Mouse (Mus musculus): ENCODE data around the gene Hspb9. TPM values are rescaled to one million over a fixed set of nuclear protein-coding genes. Genes with fewer than 3 reads are reported as not detected.
A peak's percentile ranks its signal among the peaks of the same experiment; 100 is the strongest.

Gene Hspb9
- 0.46 and 0.97 TPM in 2 replicates for polyA plus RNA-seq (2014; fragmentation: Nextera tagmentation; extraction: Ambion mirVana)

- no peak for TF ChIP-seq CTCF (IDR thresholded peaks at IDR 0.05; ENCODE audit: low read depth)
- Histone ChIP-seq H3K4me2 (peak within 1 kb of the TSS; percentile 80), H3K4me1 (ENCODE audit: insufficient read depth) (peaks cover 19% of the 10 kb centered on the region), H3K27me3 (ENCODE audit: insufficient read depth, low read length) (no peaks in the 10 kb centered on the region), H3K36me3 (ENCODE audit: insufficient read depth) (peaks cover 53% of the 10 kb centered on the region), H3K4me3 (ENCODE audit: low read depth, low read length) (peak within 1 kb of the TSS; percentile 96), H3K9me3 (ENCODE audit: low read depth, low read length) (no peaks in the 10 kb centered on the region), H3K9ac (peak within 1 kb of the TSS; percentile 46), H3K27ac (ENCODE audit: low read depth) (peak within 1 kb of the TSS; percentile 81)
- DNase-seq (peak; percentile 84), ATAC-seq (ENCODE audit: insufficient read depth) (peak; percentile 23; the same call in 1 of the 2 replicates)
- WGBS = 5% methylated on average over 38 of the region's 38 CpGs
Measured at GRCm38 (mm10) chr11:100713735-100714533, at the start of gene Hspb9. Gene Hspb9 (plus strand): TSS chr11:100713850.

GRCm38 (mm10) chr11:100671049-100671448 is 42.6 kb upstream of the Hspb9 start:
- H3K9me3 ChIP-seq (ENCODE audit: low read depth, low read length) = no peaks in the 10 kb centered on the region
- H3K36me3 ChIP-seq (ENCODE audit: insufficient read depth) = no peaks in the 10 kb centered on the region
- no peak overlapping the region for H3K4me2 ChIP-seq
- H3K9ac ChIP-seq = no peak overlapping the region
- DNase-seq = no peak
- TF ChIP-seq CTCF (IDR thresholded peaks at IDR 0.05; ENCODE audit: low read depth) = no peak
- H3K4me1 ChIP-seq (ENCODE audit: insufficient read depth) = no peaks in the 10 kb centered on the region
- H3K4me3 ChIP-seq (ENCODE audit: low read depth, low read length) = no peak overlapping the region
- H3K27me3 ChIP-seq (ENCODE audit: insufficient read depth, low read length) = peaks cover 15% of the 10 kb centered on the region; the same call in 1 of the 2 replicates
- no peak for ATAC-seq (ENCODE audit: insufficient read depth)
- no peak overlapping the region for H3K27ac ChIP-seq (ENCODE audit: low read depth)
- 67% methylated on average over 1 of the region's 1 CpGs for WGBS

GRCm38 (mm10) chr11:100671956-100672355 is 41.7 kb upstream of the Hspb9 start:
- peaks cover 15% of the 10 kb centered on the region; the same call in 1 of the 2 replicates for H3K27me3 ChIP-seq (ENCODE audit: insufficient read depth, low read length)

GRCm38 (mm10) chr11:100673169-100673568 is 40.5 kb upstream of the Hspb9 start:
- no peaks in the 10 kb centered on the region for H3K36me3 ChIP-seq (ENCODE audit: insufficient read depth)
- DNase-seq (peak; percentile 61), ATAC-seq (ENCODE audit: insufficient read depth) (peak; percentile 11; the same call in 1 of the 2 replicates)
- peaks cover 15% of the 10 kb centered on the region; the same call in 1 of the 2 replicates for H3K27me3 ChIP-seq (ENCODE audit: insufficient read depth, low read length)
- WGBS = 3% methylated on average over 23 of the region's 23 CpGs
- H3K27ac ChIP-seq (ENCODE audit: low read depth) = no peak overlapping the region
- H3K9me3 ChIP-seq (ENCODE audit: low read depth, low read length) = no peaks in the 10 kb centered on the region
- no peak for TF ChIP-seq CTCF (IDR thresholded peaks at IDR 0.05; ENCODE audit: low read depth)
- H3K4me1 ChIP-seq (ENCODE audit: insufficient read depth) = no peaks in the 10 kb centered on the region
- H3K4me2 ChIP-seq = peak overlapping the region; percentile 32; the same call in 1 of the 2 replicates
- H3K9ac ChIP-seq = peak overlapping the region; percentile 36
- H3K4me3 ChIP-seq (ENCODE audit: low read depth, low read length) = no peak overlapping the region

More at GRCm38 (mm10) chr11:100671956-100672355, 41.7 kb upstream of the Hspb9 start:
- no peak for ATAC-seq (ENCODE audit: insufficient read depth)
- Histone ChIP-seq H3K4me1 (ENCODE audit: insufficient read depth) (no peaks in the 10 kb centered on the region), H3K9me3 (ENCODE audit: low read depth, low read length) (no peaks in the 10 kb centered on the region), H3K9ac (no peak overlapping the region), H3K36me3 (ENCODE audit: insufficient read depth) (no peaks in the 10 kb centered on the region), H3K27ac (ENCODE audit: low read depth) (no peak overlapping the region), H3K4me3 (ENCODE audit: low read depth, low read length) (no peak overlapping the region), H3K4me2 (no peak overlapping the region)
- WGBS = 46% methylated on average over 2 of the region's 2 CpGs
- no peak for TF ChIP-seq CTCF (IDR thresholded peaks at IDR 0.05; ENCODE audit: low read depth)
- no peak for DNase-seq

- ATAC-seq (ENCODE audit: insufficient read depth) (no peak), DNase-seq (no peak)
- no peaks in the 10 kb centered on the region for H3K9me3 ChIP-seq (ENCODE audit: low read depth, low read length)
- H3K9ac ChIP-seq = no peak overlapping the region
- WGBS = 38% methylated on average over 7 of the region's 7 CpGs
- no peak for TF ChIP-seq CTCF (IDR thresholded peaks at IDR 0.05; ENCODE audit: low read depth)
- H3K27ac ChIP-seq (ENCODE audit: low read depth) = no peak overlapping the region
- H3K36me3 ChIP-seq (ENCODE audit: insufficient read depth) = no peaks in the 10 kb centered on the region
- no peak overlapping the region for H3K4me2 ChIP-seq
- H3K27me3 ChIP-seq (ENCODE audit: insufficient read depth, low read length) = peaks cover 9% of the 10 kb centered on the region; the same call in 1 of the 2 replicates
- no peak overlapping the region for H3K4me3 ChIP-seq (ENCODE audit: low read depth, low read length)
- no peaks in the 10 kb centered on the region for H3K4me1 ChIP-seq (ENCODE audit: insufficient read depth)
Measured at GRCm38 (mm10) chr11:100677810-100678209, 35.8 kb upstream of the Hspb9 start.

- Histone ChIP-seq H3K4me1 (ENCODE audit: insufficient read depth) (no peaks in the 10 kb centered on the region), H3K9me3 (ENCODE audit: low read depth, low read length) (no peaks in the 10 kb centered on the region), H3K27me3 (ENCODE audit: insufficient read depth, low read length) (no peaks in the 10 kb centered on the region), H3K36me3 (ENCODE audit: insufficient read depth) (no peaks in the 10 kb centered on the region), H3K27ac (ENCODE audit: low read depth) (no peak overlapping the region), H3K4me2 (no peak overlapping the region), H3K9ac (no peak overlapping the region), H3K4me3 (ENCODE audit: low read depth, low read length) (no peak overlapping the region)
- no peak for TF ChIP-seq CTCF (IDR thresholded peaks at IDR 0.05; ENCODE audit: low read depth)
- DNase-seq = no peak
- no peak for ATAC-seq (ENCODE audit: insufficient read depth)
- 77% methylated on average over 5 of the region's 5 CpGs for WGBS
Measured at GRCm38 (mm10) chr11:100681826-100682225, 31.8 kb upstream of the Hspb9 start.

- no peak for ATAC-seq (ENCODE audit: insufficient read depth)
Measured at GRCm38 (mm10) chr11:100682526-100682925, 31.1 kb upstream of the Hspb9 start.

More at GRCm38 (mm10) chr11:100682526-100682925, 31.1 kb upstream of the Hspb9 start:
- no peak for TF ChIP-seq CTCF (IDR thresholded peaks at IDR 0.05; ENCODE audit: low read depth)
- H3K9ac ChIP-seq = no peak overlapping the region
- no peak overlapping the region for H3K4me3 ChIP-seq (ENCODE audit: low read depth, low read length)
- no peak overlapping the region for H3K4me2 ChIP-seq
- H3K27me3 ChIP-seq (ENCODE audit: insufficient read depth, low read length) = no peaks in the 10 kb centered on the region
- no peaks in the 10 kb centered on the region for H3K4me1 ChIP-seq (ENCODE audit: insufficient read depth)
- H3K9me3 ChIP-seq (ENCODE audit: low read depth, low read length) = no peaks in the 10 kb centered on the region
- no peaks in the 10 kb centered on the region for H3K36me3 ChIP-seq (ENCODE audit: insufficient read depth)
- DNase-seq = no peak
- 60% methylated on average over 5 of the region's 5 CpGs for WGBS
- H3K27ac ChIP-seq (ENCODE audit: low read depth) = no peak overlapping the region

Measured in lung, embryonic 14.5 days (tissue).